Mouse (Mus musculus): ENCODE measurements around the gene Spem1. TPM values are rescaled to one million over a fixed set of nuclear protein-coding genes. Genes with fewer than 3 reads are reported as not detected.

The Spem1 gene
- polyA plus RNA-seq, 1 experiment from 2014 or later = not detected

Other genes with a start within 250 kb of the Spem1 start
- 25.1 and 25.6 TPM in 2 replicates for gene Wrap53, start 241.9 kb downstream of the Spem1 start, polyA plus RNA-seq (2015; fragmentation: Nextera tagmentation; extraction: Ambion mirVana)
- gene Trp53, start 241.8 kb downstream of the Spem1 start, polyA plus RNA-seq (2015; fragmentation: Nextera tagmentation; extraction: Ambion mirVana) = 140 and 143 TPM in 2 replicates
- 5.8 and 6.8 TPM in 2 replicates for gene Atp1b2, start 216.2 kb downstream of the Spem1 start, polyA plus RNA-seq (2015; fragmentation: Nextera tagmentation; extraction: Ambion mirVana)
- 0.34 and 0.43 TPM in 2 replicates for gene Shbg, start 204.3 kb downstream of the Spem1 start, polyA plus RNA-seq (2015; fragmentation: Nextera tagmentation; extraction: Ambion mirVana)
- gene Sat2, start 200.2 kb downstream of the Spem1 start, polyA plus RNA-seq (2015; fragmentation: Nextera tagmentation; extraction: Ambion mirVana) = 14.1 and 16.7 TPM in 2 replicates
- 15.6 and 21.2 TPM in 2 replicates for gene Fxr2, start 189.2 kb downstream of the Spem1 start, polyA plus RNA-seq (2015; fragmentation: Nextera tagmentation; extraction: Ambion mirVana)
- 0.20 TPM in 1 of 2 replicates, not detected in the other for gene Sox15, start 166.9 kb downstream of the Spem1 start, polyA plus RNA-seq (2015; fragmentation: Nextera tagmentation; extraction: Ambion mirVana)
- gene Mpdu1, start 159.5 kb downstream of the Spem1 start, polyA plus RNA-seq (2015; fragmentation: Nextera tagmentation; extraction: Ambion mirVana) = 60.9 and 63.4 TPM in 2 replicates
- gene Cd68, start 156.0 kb downstream of the Spem1 start, polyA plus RNA-seq (2015; fragmentation: Nextera tagmentation; extraction: Ambion mirVana) = 13.3 and 14.2 TPM in 2 replicates
- gene Eif4a1, start 149.8 kb downstream of the Spem1 start, polyA plus RNA-seq (2015; fragmentation: Nextera tagmentation; extraction: Ambion mirVana) = 517 and 559 TPM in 2 replicates
- 62.1 and 63.9 TPM in 2 replicates for gene Senp3, start 140.1 kb downstream of the Spem1 start, polyA plus RNA-seq (2015; fragmentation: Nextera tagmentation; extraction: Ambion mirVana)
- 0.33 and 0.54 TPM in 2 replicates for gene Tnfsf13, start 136.4 kb downstream of the Spem1 start, polyA plus RNA-seq (2015; fragmentation: Nextera tagmentation; extraction: Ambion mirVana)
- 6.6 and 7.0 TPM in 2 replicates for gene Tnfsf12, start 126.3 kb downstream of the Spem1 start, polyA plus RNA-seq (2015; fragmentation: Nextera tagmentation; extraction: Ambion mirVana)
- 2.6 and 3.1 TPM in 2 replicates for gene Tnfsfm13, start 126.1 kb downstream of the Spem1 start, polyA plus RNA-seq (2015; fragmentation: Nextera tagmentation; extraction: Ambion mirVana)
- gene Polr2a, start 63.5 kb downstream of the Spem1 start, polyA plus RNA-seq (2015; fragmentation: Nextera tagmentation; extraction: Ambion mirVana) = 18.1 and 19.1 TPM in 2 replicates
- 0.15 and 0.16 TPM in 2 replicates for gene Slc35g3, start 60.2 kb downstream of the Spem1 start, polyA plus RNA-seq (2015; fragmentation: Nextera tagmentation; extraction: Ambion mirVana)
- gene Zbtb4, start 56.3 kb downstream of the Spem1 start, polyA plus RNA-seq (2015; fragmentation: Nextera tagmentation; extraction: Ambion mirVana) = 2.3 and 2.4 TPM in 2 replicates
- gene Chrnb1, start 26.2 kb downstream of the Spem1 start, polyA plus RNA-seq (2015; fragmentation: Nextera tagmentation; extraction: Ambion mirVana) = 3.5 and 4.3 TPM in 2 replicates
- gene Fgf11, start 20.3 kb downstream of the Spem1 start, polyA plus RNA-seq (2015; fragmentation: Nextera tagmentation; extraction: Ambion mirVana) = 1.2 and 1.4 TPM in 2 replicates
- 31.2 and 31.4 TPM in 2 replicates for gene Tmem102, start 16.6 kb downstream of the Spem1 start, polyA plus RNA-seq (2015; fragmentation: Nextera tagmentation; extraction: Ambion mirVana)
- gene Gm39566, start 6.9 kb downstream of the Spem1 start, polyA plus RNA-seq (2015; fragmentation: Nextera tagmentation; extraction: Ambion mirVana) = not detected in 2 replicates
- gene Spem2, start 3.7 kb downstream of the Spem1 start, polyA plus RNA-seq (2015; fragmentation: Nextera tagmentation; extraction: Ambion mirVana) = not detected in 2 replicates
- 5.2 and 5.3 TPM in 2 replicates for gene Nlgn2, start 15.6 kb upstream of the Spem1 start, polyA plus RNA-seq (2015; fragmentation: Nextera tagmentation; extraction: Ambion mirVana)
- 442 and 459 TPM in 2 replicates for gene Tmem256, start 16.3 kb upstream of the Spem1 start, polyA plus RNA-seq (2015; fragmentation: Nextera tagmentation; extraction: Ambion mirVana)
- 70.4 and 74.6 TPM in 2 replicates for gene Plscr3, start 24.2 kb upstream of the Spem1 start, polyA plus RNA-seq (2015; fragmentation: Nextera tagmentation; extraction: Ambion mirVana)
- gene Tnk1, start 36.5 kb upstream of the Spem1 start, polyA plus RNA-seq (2015; fragmentation: Nextera tagmentation; extraction: Ambion mirVana) = 14.4 and 16.4 TPM in 2 replicates
- not detected in 2 replicates for gene Tmem95, start 55.8 kb upstream of the Spem1 start, polyA plus RNA-seq (2015; fragmentation: Nextera tagmentation; extraction: Ambion mirVana)
- 5.2 and 5.5 TPM in 2 replicates for gene Kctd11, start 59.2 kb upstream of the Spem1 start, polyA plus RNA-seq (2015; fragmentation: Nextera tagmentation; extraction: Ambion mirVana)
- gene Acap1, start 73.4 kb upstream of the Spem1 start, polyA plus RNA-seq (2015; fragmentation: Nextera tagmentation; extraction: Ambion mirVana) = 4.8 and 5.9 TPM in 2 replicates
- 7.7 and 7.9 TPM in 2 replicates for gene 2810408A11Rik, start 78.8 kb upstream of the Spem1 start, polyA plus RNA-seq (2015; fragmentation: Nextera tagmentation; extraction: Ambion mirVana)
- gene Neurl4, start 78.9 kb upstream of the Spem1 start, polyA plus RNA-seq (2015; fragmentation: Nextera tagmentation; extraction: Ambion mirVana) = 7.0 and 10.0 TPM in 2 replicates
- 68.1 and 68.5 TPM in 2 replicates for gene Gps2, start 91.7 kb upstream of the Spem1 start, polyA plus RNA-seq (2015; fragmentation: Nextera tagmentation; extraction: Ambion mirVana)
- 1,625 and 1,693 TPM in 2 replicates for gene Eif5a, start 99.8 kb upstream of the Spem1 start, polyA plus RNA-seq (2015; fragmentation: Nextera tagmentation; extraction: Ambion mirVana)
- 2.5 and 3.1 TPM in 2 replicates for gene Ybx2, start 113.6 kb upstream of the Spem1 start, polyA plus RNA-seq (2015; fragmentation: Nextera tagmentation; extraction: Ambion mirVana)
- 20.4 and 21.8 TPM in 2 replicates for gene Slc2a4, start 126.0 kb upstream of the Spem1 start, polyA plus RNA-seq (2015; fragmentation: Nextera tagmentation; extraction: Ambion mirVana)
- gene Cldn7, start 142.6 kb upstream of the Spem1 start, polyA plus RNA-seq (2015; fragmentation: Nextera tagmentation; extraction: Ambion mirVana) = 977 and 1,030 TPM in 2 replicates
- gene Ctdnep1, start 159.0 kb upstream of the Spem1 start, polyA plus RNA-seq (2015; fragmentation: Nextera tagmentation; extraction: Ambion mirVana) = 23.2 and 26.3 TPM in 2 replicates
- gene Elp5, start 160.3 kb upstream of the Spem1 start, polyA plus RNA-seq (2015; fragmentation: Nextera tagmentation; extraction: Ambion mirVana) = 102 and 105 TPM in 2 replicates
- gene Gabarap, start 169.0 kb upstream of the Spem1 start, polyA plus RNA-seq (2015; fragmentation: Nextera tagmentation; extraction: Ambion mirVana) = 529 and 559 TPM in 2 replicates
- gene Phf23, start 173.6 kb upstream of the Spem1 start, polyA plus RNA-seq (2015; fragmentation: Nextera tagmentation; extraction: Ambion mirVana) = 58.6 and 61.3 TPM in 2 replicates
- gene Dvl2, start 178.4 kb upstream of the Spem1 start, polyA plus RNA-seq (2015; fragmentation: Nextera tagmentation; extraction: Ambion mirVana) = 30.5 and 31.8 TPM in 2 replicates
- gene Acadvl, start 193.2 kb upstream of the Spem1 start, polyA plus RNA-seq (2015; fragmentation: Nextera tagmentation; extraction: Ambion mirVana) = 114 and 128 TPM in 2 replicates
- 7.2 and 8.5 TPM in 2 replicates for gene Dlg4, start 194.8 kb upstream of the Spem1 start, polyA plus RNA-seq (2015; fragmentation: Nextera tagmentation; extraction: Ambion mirVana)
- 0.19 and 0.56 TPM in 2 replicates for gene Asgr1, start 231.9 kb upstream of the Spem1 start, polyA plus RNA-seq (2015; fragmentation: Nextera tagmentation; extraction: Ambion mirVana)